Mouse (Mus musculus): ENCODE data around the gene Bcar3.

- TF ChIP-seq USF1 (IDR thresholded peaks at IDR 0.05; ENCODE audit: low read depth, low read length) (no peak), RAD21 (IDR thresholded peaks at IDR 0.05; ENCODE audit: low read depth, low read length) (no peak), CTCF (conservative IDR thresholded peaks at IDR 0.05 in 1 of 2, IDR thresholded peaks at IDR 0.05 in 1 of 2; ENCODE audit: low read depth in 2 of 2, low read length in 2 of 2) (no peak), EP300 (IDR thresholded peaks at IDR 0.05; ENCODE audit: low read length) (no peak), RCOR1 (conservative IDR thresholded peaks at IDR 0.05; ENCODE audit: low read depth, low read length) (no peak), CHD1 (IDR thresholded peaks at IDR 0.05; ENCODE audit: low read depth, low read length) (no peak), MAX (IDR thresholded peaks at IDR 0.05; ENCODE audit: low read length) (no peak), JUND (conservative IDR thresholded peaks at IDR 0.05; ENCODE audit: low read depth, low read length) (no peak), ZC3H11A (IDR thresholded peaks at IDR 0.05; ENCODE audit: low read depth, low read length) (no peak), PAX5 (IDR thresholded peaks at IDR 0.05; ENCODE audit: low read length) (no peak)
Observed at GRCm38 (mm10) chr3:122413729-122414561, 120.0 kb downstream of the Bcar3 start.
